Mouse (Mus musculus) limb, embryonic 12.5 days (tissue): ENCODE measurements around the gene Tcaf3. TPM values are rescaled to one million over a fixed set of nuclear protein-coding genes. Genes with fewer than 3 reads are reported as not detected.

ENCODE experiments used
- ATAC-seq: fragments of 200-750 bp; cut with Nextera tagmentation; 2 replicates; pipeline ENCODE4 v1.8.0; 2017; ENCODE audit warnings: low read depth, moderate TSS enrichment; ENCODE audit not compliant: insufficient number of reproducible peaks, insufficient read depth, low FRiP score, low TSS enrichment
- H3K27ac ChIP-seq: fragments of 300-500 bp; sonication (generic); 2 replicates; pipeline ENCODE4 v1.5.1; 2016; ENCODE audit warnings: mild to moderate bottlenecking, moderate library complexity
- H3K27me3 ChIP-seq: fragments of 300-500 bp; sonication (generic); 2 replicates; pipeline ENCODE4 v1.6.1; 2016; ENCODE audit warnings: mild to moderate bottlenecking, moderate library complexity
- H3K36me3 ChIP-seq: fragments of 300-500 bp; sonication (generic); 2 replicates; pipeline ENCODE4 v1.6.1; 2016; ENCODE audit warnings: mild to moderate bottlenecking, moderate library complexity
- H3K4me1 ChIP-seq: fragments of 300-500 bp; sonication (generic); replicated peaks from 2 replicates; pipeline ENCODE4 v1.6.1; 2016
- H3K4me2 ChIP-seq: fragments of 300-500 bp; sonication (generic); 2 replicates; pipeline ENCODE4 v1.6.1; 2016; ENCODE audit warnings: mild to moderate bottlenecking, moderate library complexity
- H3K4me3 ChIP-seq: fragments of 300-500 bp; sonication (generic); replicated peaks from 2 replicates; pipeline ENCODE4 v1.5.1; 2016; ENCODE audit warnings: mild to moderate bottlenecking
- H3K9ac ChIP-seq: fragments of 300-500 bp; sonication (generic); replicated peaks from 2 replicates; pipeline ENCODE4 v1.6.1; 2016; ENCODE audit warnings: mild to moderate bottlenecking, moderate library complexity
- H3K9me3 ChIP-seq: fragments of 300-500 bp; sonication (generic); 2 replicates; pipeline ENCODE4 v1.6.1; 2016; ENCODE audit warnings: mild to moderate bottlenecking, moderate library complexity
- WGBS: fragments of 180-500 bp; shearing (Covaris S2); methylation state at CpG from one replicate; pipeline ENCODE4 v1.1.7; 2016; 5-methylcytosine and 5-hydroxymethylcytosine counted together
- polyA plus RNA-seq: library from polyadenylated mRNA; unstranded; fragments of >200 nt; fragmentation: Nextera tagmentation; extraction: Ambion mirVana; gene quantifications from 2 replicates; pipeline ENCODE4 v1.2.1, GENCODE M21; 2016

Gene Tcaf3
- not detected in 2 replicates for polyA plus RNA-seq

GRCm38 (mm10) chr6:42597592-42597991, at the start of gene Tcaf3:
Gene Tcaf3, minus strand, starts transcription at chr6:42597692.
- ATAC-seq, result no peak
- Histone ChIP-seq H3K9ac (no peak within 1 kb of the TSS), H3K4me3 (no peak within 1 kb of the TSS), H3K9me3 (no peaks in the 10 kb centered on the region), H3K4me2 (no peak within 1 kb of the TSS), H3K36me3 (no peaks in the 10 kb centered on the region), H3K27me3 (no peaks in the 10 kb centered on the region), H3K27ac (no peak within 1 kb of the TSS), H3K4me1 (no peaks in the 10 kb centered on the region)
- WGBS, result 81% methylated on average over 4 of the region's 4 CpGs

- H3K27ac ChIP-seq, result no peak within 1 kb of the TSS
- H3K36me3 ChIP-seq, result no peaks in the 10 kb centered on the region
- peak; percentile 99 for ATAC-seq
- no peaks in the 10 kb centered on the region for H3K27me3 ChIP-seq
- H3K9ac ChIP-seq, result no peak within 1 kb of the TSS
- no peaks in the 10 kb centered on the region for H3K9me3 ChIP-seq
- no peaks in the 10 kb centered on the region for H3K4me1 ChIP-seq
- peak within 1 kb of the TSS; percentile 59 for H3K4me2 ChIP-seq
- H3K4me3 ChIP-seq, result peak within 1 kb of the TSS; percentile 39
- WGBS, result under 1% methylated on average over 23 of the region's 23 CpGs
Observed at GRCm38 (mm10) chr6:42644912-42645549, 47.5 kb upstream of the Tcaf3 start, which contains the start of gene Tcaf2. Gene Tcaf2, minus strand, starts transcription at chr6:42645254.

- no peaks in the 10 kb centered on the region for H3K36me3 ChIP-seq
- H3K9ac ChIP-seq, result no peak overlapping the region
- no peak overlapping the region for H3K27ac ChIP-seq
- 89% methylated on average over 5 of the region's 5 CpGs for WGBS
- H3K4me3 ChIP-seq, result no peak overlapping the region
- no peak overlapping the region for H3K4me2 ChIP-seq
- no peaks in the 10 kb centered on the region for H3K9me3 ChIP-seq
- H3K4me1 ChIP-seq, result no peaks in the 10 kb centered on the region
- no peak for ATAC-seq
- no peaks in the 10 kb centered on the region for H3K27me3 ChIP-seq
Observed at GRCm38 (mm10) chr6:42634393-42634792, 36.9 kb upstream of the Tcaf3 start.

GRCm38 (mm10) chr6:42631395-42631794, 33.9 kb upstream of the Tcaf3 start:
- no peaks in the 10 kb centered on the region for H3K27me3 ChIP-seq
- no peak overlapping the region for H3K4me3 ChIP-seq
- no peak overlapping the region for H3K4me2 ChIP-seq
- no peak for ATAC-seq
- WGBS, result 78% methylated on average over 4 of the region's 4 CpGs
- no peaks in the 10 kb centered on the region for H3K4me1 ChIP-seq
- no peak overlapping the region for H3K9ac ChIP-seq
- no peak overlapping the region for H3K27ac ChIP-seq
- H3K36me3 ChIP-seq, result no peaks in the 10 kb centered on the region
- no peaks in the 10 kb centered on the region for H3K9me3 ChIP-seq

- no peak overlapping the region for H3K4me2 ChIP-seq
- H3K27ac ChIP-seq, result no peak overlapping the region
- no peaks in the 10 kb centered on the region for H3K4me1 ChIP-seq
- H3K9me3 ChIP-seq, result no peaks in the 10 kb centered on the region
- H3K4me3 ChIP-seq, result no peak overlapping the region
- no peak overlapping the region for H3K9ac ChIP-seq
- H3K27me3 ChIP-seq, result no peaks in the 10 kb centered on the region
- no peak for ATAC-seq
- WGBS, result 77% methylated on average over 2 of the region's 2 CpGs
- H3K36me3 ChIP-seq, result no peaks in the 10 kb centered on the region
Observed at GRCm38 (mm10) chr6:42616904-42617303, 19.4 kb upstream of the Tcaf3 start.

- Histone ChIP-seq H3K27ac (no peak overlapping the region), H3K27me3 (no peaks in the 10 kb centered on the region), H3K4me3 (no peak overlapping the region), H3K36me3 (no peaks in the 10 kb centered on the region), H3K4me1 (no peaks in the 10 kb centered on the region), H3K9ac (no peak overlapping the region), H3K9me3 (peaks cover 4% of the 10 kb centered on the region; the same call in 1 of the 2 replicates), H3K4me2 (no peak overlapping the region)
- no peak for ATAC-seq
Observed at GRCm38 (mm10) chr6:42612218-42612617, 14.7 kb upstream of the Tcaf3 start.

- Histone ChIP-seq H3K9ac (no peak overlapping the region), H3K4me1 (no peaks in the 10 kb centered on the region), H3K9me3 (peaks cover 4% of the 10 kb centered on the region; the same call in 1 of the 2 replicates), H3K27ac (no peak overlapping the region), H3K36me3 (no peaks in the 10 kb centered on the region), H3K4me2 (no peak overlapping the region), H3K4me3 (no peak overlapping the region), H3K27me3 (no peaks in the 10 kb centered on the region)
- 76% methylated on average over 4 of the region's 4 CpGs for WGBS
- ATAC-seq, result no peak
Observed at GRCm38 (mm10) chr6:42610954-42611522, 13.5 kb upstream of the Tcaf3 start.

- H3K9ac ChIP-seq, result no peak overlapping the region
- H3K36me3 ChIP-seq, result no peaks in the 10 kb centered on the region
- no peak overlapping the region for H3K27ac ChIP-seq
- no peaks in the 10 kb centered on the region for H3K27me3 ChIP-seq
- H3K4me2 ChIP-seq, result no peak overlapping the region
- WGBS, result 81% methylated on average over 17 of the region's 17 CpGs
- no peak for ATAC-seq
- no peaks in the 10 kb centered on the region for H3K4me1 ChIP-seq
- no peaks in the 10 kb centered on the region for H3K9me3 ChIP-seq
- no peak overlapping the region for H3K4me3 ChIP-seq
Observed at GRCm38 (mm10) chr6:42593138-42593882, 4.2 kb downstream of the Tcaf3 start.

- Histone ChIP-seq H3K4me2 (no peak overlapping the region), H3K36me3 (no peaks in the 10 kb centered on the region), H3K27me3 (no peaks in the 10 kb centered on the region), H3K4me3 (no peak overlapping the region), H3K9ac (no peak overlapping the region), H3K9me3 (no peaks in the 10 kb centered on the region), H3K27ac (no peak overlapping the region), H3K4me1 (no peaks in the 10 kb centered on the region)
- ATAC-seq, result no peak
- WGBS, result 83% methylated on average over 5 of the region's 5 CpGs
Observed at GRCm38 (mm10) chr6:42586569-42586968, 10.9 kb downstream of the Tcaf3 start.

GRCm38 (mm10) chr6:42583488-42583872, 14.0 kb downstream of the Tcaf3 start:
- peak overlapping the region; percentile 31 for H3K4me2 ChIP-seq
- no peak overlapping the region for H3K27ac ChIP-seq
- WGBS, result 4% methylated on average over 7 of the region's 7 CpGs
- H3K9ac ChIP-seq, result no peak overlapping the region
- no peak for ATAC-seq
- H3K36me3 ChIP-seq, result no peaks in the 10 kb centered on the region
- no peak overlapping the region for H3K4me3 ChIP-seq
- no peaks in the 10 kb centered on the region for H3K9me3 ChIP-seq
- H3K4me1 ChIP-seq, result no peaks in the 10 kb centered on the region
- H3K27me3 ChIP-seq, result no peaks in the 10 kb centered on the region

GRCm38 (mm10) chr6:42582741-42583487, 14.6 kb downstream of the Tcaf3 start:
- Histone ChIP-seq H3K9me3 (no peaks in the 10 kb centered on the region), H3K4me1 (no peaks in the 10 kb centered on the region), H3K4me3 (no peak overlapping the region), H3K27me3 (no peaks in the 10 kb centered on the region), H3K36me3 (no peaks in the 10 kb centered on the region), H3K9ac (no peak overlapping the region), H3K27ac (no peak overlapping the region), H3K4me2 (peak overlapping the region; percentile 31)
- WGBS, result 59% methylated on average over 9 of the region's 9 CpGs
- ATAC-seq, result no peak
